Comparison of ENCODE assay signal across 22 mouse cellular contexts in genomic region chr2:90564552-90564951, GRCm38 (mm10). TPM values are rescaled to one million over a fixed set of nuclear protein-coding genes. Genes with fewer than 3 reads are reported as not detected.
DNase-seq lines count a peak whose midpoint lies in the region; ATAC-seq lines count a peak whose summit lies in the region.
"Had no signal": no experiment of that assay in that cellular context is flagged by ENCODE, and none has a peak within 500 bp of the region (broad histone marks: within the 10 kb centered on the region; RNA-seq: fewer than 3 reads in every experiment).

No protein-coding gene starts in this region.

- H3K27me3 ChIP-seq in kidney, embryonic 16.5 days (ENCODE audit: insufficient read depth, low read length), result no peaks in the 10 kb centered on the region
- H3K27me3 ChIP-seq in liver, embryonic 13.5 days, result no peaks in the 10 kb centered on the region
- no peaks in the 10 kb centered on the region for H3K27me3 ChIP-seq in hindbrain, embryonic 10.5 days (ENCODE audit: insufficient read depth, poor library complexity, severe bottlenecking)
- no peaks in the 10 kb centered on the region for H3K27me3 ChIP-seq in hindbrain, embryonic 13.5 days
- H3K27me3 ChIP-seq: CH12.LX; neural tube, embryonic 15.5 days had no signal

- H3K9me3 ChIP-seq in kidney, embryonic 16.5 days (ENCODE audit: low read length), result no peaks in the 10 kb centered on the region
- H3K9me3 ChIP-seq in liver, embryonic 13.5 days (replicated peaks), result no peaks in the 10 kb centered on the region
- no peaks in the 10 kb centered on the region for H3K9me3 ChIP-seq in hindbrain, embryonic 10.5 days
- H3K9me3 ChIP-seq in hindbrain, embryonic 13.5 days, result no peaks in the 10 kb centered on the region
- H3K9me3 ChIP-seq: embryonic facial prominence, embryonic 10.5 days; G1E; neural tube, embryonic 15.5 days had no signal

- no peak overlapping the region for H3K4me3 ChIP-seq in kidney, embryonic 16.5 days (ENCODE audit: low read length)
- no peak overlapping the region for H3K4me3 ChIP-seq in liver, embryonic 13.5 days (replicated peaks)
- H3K4me3 ChIP-seq in hindbrain, embryonic 10.5 days, result no peak overlapping the region
- H3K4me3 ChIP-seq in hindbrain, embryonic 13.5 days, result no peak overlapping the region
- H3K4me3 ChIP-seq: embryonic facial prominence, embryonic 10.5 days; neural tube, embryonic 15.5 days had no signal

- no peak for ATAC-seq in kidney, embryonic 16.5 days (ENCODE audit: low FRiP score, low TSS enrichment)
- ATAC-seq in activated CD4-positive, CD25-positive, alpha-beta regulatory T cell, adult 4 months, result peak; percentile 19
- ATAC-seq in liver, embryonic 13.5 days (ENCODE audit: low read depth), result no peak
- no peak for ATAC-seq in hindbrain, embryonic 13.5 days (ENCODE audit: low FRiP score)
- ATAC-seq: forebrain, embryonic 16.5 days had no signal

- no peak for DNase-seq in kidney, postnatal 14 days
- DNase-seq in liver, embryonic 13.5 days, result no peak
- no peak for DNase-seq in hindbrain, embryonic 10.5 days (ENCODE audit: low spot score)
- DNase-seq in ovary, postnatal 10 days (ENCODE audit: low spot score), result no peak
- DNase-seq: adrenal gland, postnatal 14 days; cerebellum, adult 8-10 months; gastrocnemius, postnatal 10 days; heart, adult 11 months; layer of hippocampus, postnatal 36 days; thymus, adult 2 months had no signal

- 72% methylated on average over 8 of the region's 8 CpGs for WGBS in kidney, embryonic 16.5 days
- WGBS in liver, embryonic 13.5 days (ENCODE audit: insufficient replicate concordance), result 58% methylated on average over 8 of the region's 8 CpGs
- WGBS in hindbrain, embryonic 10.5 days, result 92% methylated on average over 8 of the region's 8 CpGs
- 92% methylated on average over 8 of the region's 8 CpGs for WGBS in hindbrain, embryonic 13.5 days

- H3K4me1 ChIP-seq in kidney, embryonic 16.5 days (ENCODE audit: insufficient read depth, low read length), result peaks cover 16% of the 10 kb centered on the region
- peaks cover 78% of the 10 kb centered on the region for H3K4me1 ChIP-seq in liver, embryonic 13.5 days (replicated peaks)
- H3K4me1 ChIP-seq in hindbrain, embryonic 10.5 days (replicated peaks), result peaks cover 22% of the 10 kb centered on the region
- H3K4me1 ChIP-seq in hindbrain, embryonic 13.5 days (replicated peaks), result peaks cover 30% of the 10 kb centered on the region

- H3K4me2 ChIP-seq in kidney, embryonic 16.5 days (replicated peaks; ENCODE audit: low read depth, low read length), result no peak overlapping the region
- no peak overlapping the region for H3K4me2 ChIP-seq in liver, embryonic 13.5 days
- no peak overlapping the region for H3K4me2 ChIP-seq in hindbrain, embryonic 13.5 days
- H3K4me2 ChIP-seq: heart, embryonic 11.5 days; midbrain, embryonic 11.5 days; neural tube, embryonic 15.5 days had no signal

- H3K36me3 ChIP-seq in kidney, embryonic 16.5 days (ENCODE audit: insufficient read depth, low read length), result no peaks in the 10 kb centered on the region
- H3K36me3 ChIP-seq in liver, embryonic 13.5 days, result no peaks in the 10 kb centered on the region
- H3K36me3 ChIP-seq in hindbrain, embryonic 10.5 days, result no peaks in the 10 kb centered on the region
- H3K36me3 ChIP-seq in hindbrain, embryonic 13.5 days, result no peaks in the 10 kb centered on the region
- H3K36me3 ChIP-seq: embryonic facial prominence, embryonic 10.5 days; G1E; neural tube, embryonic 15.5 days had no signal

- no peak overlapping the region for H3K9ac ChIP-seq in kidney, embryonic 16.5 days (replicated peaks; ENCODE audit: low read length)
- H3K9ac ChIP-seq in liver, embryonic 13.5 days, result no peak overlapping the region
- no peak overlapping the region for H3K9ac ChIP-seq in hindbrain, embryonic 13.5 days
- H3K9ac ChIP-seq: neural tube, embryonic 15.5 days had no signal

- peak overlapping the region; percentile 27 for H3K27ac ChIP-seq in kidney, embryonic 16.5 days (ENCODE audit: low read length)
- H3K27ac ChIP-seq in liver, embryonic 13.5 days, result peak overlapping the region; percentile 37; the same call in 1 of the 2 replicates
- H3K27ac ChIP-seq in hindbrain, embryonic 10.5 days, result no peak overlapping the region
- no peak overlapping the region for H3K27ac ChIP-seq in hindbrain, embryonic 13.5 days
- H3K27ac ChIP-seq: embryonic facial prominence, embryonic 10.5 days; macrophage; neural tube, embryonic 15.5 days; stomach, postnatal 0 days had no signal

RNA-seq across cellular contexts. Expression of gene Ptprj, which starts 15.9 kb away (rescaled TPM):
- 7.0 and 7.4 TPM in 2 replicates for polyA plus RNA-seq in kidney, embryonic 16.5 days (2015; fragmentation: Nextera tagmentation; extraction: Ambion mirVana)
- 1 to 10 TPM; 4.4 to 5.1 TPM for polyA plus RNA-seq in activated CD4-positive, CD25-positive, alpha-beta regulatory T cell, adult 4 months (2017; shearing (Covaris generic))
- 1.7 and 1.9 TPM in 2 replicates for polyA plus RNA-seq in liver, embryonic 13.5 days (2015; fragmentation: Nextera tagmentation; extraction: Ambion mirVana)
- 1.5 and 1.6 TPM in 2 replicates for polyA plus RNA-seq in hindbrain, embryonic 10.5 days (2016; fragmentation: Nextera tagmentation; extraction: Ambion mirVana)
- polyA plus RNA-seq in hindbrain, embryonic 13.5 days (2015; fragmentation: Nextera tagmentation; extraction: Ambion mirVana), result 3.8 and 4.3 TPM in 2 replicates

Comparison
In these comparisons a context has a peak if more than half of its experiments do, and no peak if none do; other contexts are left out.
1. H3K27ac ChIP-seq: peak in kidney, embryonic 16.5 days (single experiment) and liver, embryonic 13.5 days (single experiment); none in hindbrain, embryonic 10.5 days (single experiment) and hindbrain, embryonic 13.5 days (single experiment).